Mouse (Mus musculus) kidney, adult 2 months (tissue): Measurements from ENCODE around the gene Magi1. TPM values are rescaled to one million over a fixed set of nuclear protein-coding genes. Genes with fewer than 3 reads are reported as not detected.

Experiments
- DNase-seq: peaks from one replicate; pipeline ENCODE4 v3.0.0; 2021
- H3K27ac ChIP-seq: fragments of 200-500 bp; 2 replicates; pipeline ENCODE4 v1.5.1; 2012; ENCODE audit warnings: low read depth, low read length, control low read depth, inconsistent platforms; ENCODE audit not compliant: insufficient read depth
- H3K27me3 ChIP-seq: fragments of 200-500 bp; replicated peaks from 2 replicates; pipeline ENCODE4 v1.6.1; 2012; ENCODE audit warnings: mild to moderate bottlenecking, moderate library complexity, low read length, inconsistent platforms; ENCODE audit not compliant: control insufficient read depth, insufficient read depth
- H3K36me3 ChIP-seq: fragments of 200-500 bp; 2 replicates; pipeline ENCODE4 v1.6.1; 2012; ENCODE audit warnings: mild to moderate bottlenecking, moderate library complexity, low read length, inconsistent platforms; ENCODE audit not compliant: control insufficient read depth, insufficient read depth
- H3K4me1 ChIP-seq: fragments of 200-500 bp; 2 replicates; pipeline ENCODE4 v1.6.1; 2011; ENCODE audit warnings: low read length; ENCODE audit not compliant: control insufficient read depth, insufficient read depth
- H3K4me3 ChIP-seq: fragments of 200-500 bp; 2 replicates; pipeline ENCODE4 v1.5.1; 2011; ENCODE audit warnings: mild to moderate bottlenecking, low read depth, low read length, control low read depth; ENCODE audit not compliant: insufficient read depth
- CTCF ChIP-seq: fragments of 200-500 bp; conservative IDR thresholded peaks from 2 replicates; pipeline ENCODE4 v1.5.1; 2011; ENCODE audit warnings: low read depth, mild to moderate bottlenecking, control low read depth, low read length, moderate library complexity, mixed read lengths; ENCODE audit not compliant: insufficient read depth, insufficient read length
- POLR2A ChIP-seq: fragments of 200-500 bp; IDR thresholded peaks from one replicate; pipeline ENCODE4 v1.6.1; 2011; ENCODE audit warnings: low read depth, low read length, control low read depth
- WGBS: fragments of 180-500 bp; shearing (Covaris S2); methylation state at CpG from one replicate; pipeline ENCODE4 v1.1.7; 2018; 5-methylcytosine and 5-hydroxymethylcytosine counted together
- polyA plus RNA-seq: library from polyadenylated mRNA; depleted of rRNA; stranded (reverse); fragments of >200 nt; gene quantifications from 2 replicates; pipeline ENCODE4 v1.2.3, GENCODE M21; 2012

Gene Magi1
- polyA plus RNA-seq, 1 experiment = 6.1 TPM

DNA sequence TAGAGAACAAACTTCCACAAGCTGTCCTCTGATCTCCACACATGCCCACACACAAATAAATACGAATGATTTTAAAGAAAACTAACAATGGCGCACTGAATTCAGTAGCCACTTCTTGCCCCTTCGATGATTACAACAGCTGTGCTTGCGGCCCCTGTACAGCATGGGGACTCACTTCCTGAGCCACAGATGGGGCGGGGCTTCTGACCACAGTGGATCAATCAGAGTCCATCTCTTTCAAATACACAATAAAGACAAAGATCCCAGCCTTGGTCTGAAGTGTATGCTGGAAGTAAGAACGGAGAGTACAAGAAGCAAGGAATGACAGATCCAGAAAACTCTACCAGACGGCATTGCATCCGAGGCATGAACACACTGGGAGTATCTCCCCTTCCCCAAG is 120.8 kb downstream of the Magi1 start:
- Histone ChIP-seq H3K36me3 (no peaks in the 10 kb centered on the region), H3K27me3 (no peaks in the 10 kb centered on the region), H3K4me3 (no peak overlapping the region), H3K27ac (no peak overlapping the region), H3K4me1 (peaks cover 7% of the 10 kb centered on the region)
- WGBS = 71% methylated on average over 8 of the region's 8 CpGs
- TF ChIP-seq CTCF = no peak
- TF ChIP-seq POLR2A = no peak
- no peak for DNase-seq

DNA sequence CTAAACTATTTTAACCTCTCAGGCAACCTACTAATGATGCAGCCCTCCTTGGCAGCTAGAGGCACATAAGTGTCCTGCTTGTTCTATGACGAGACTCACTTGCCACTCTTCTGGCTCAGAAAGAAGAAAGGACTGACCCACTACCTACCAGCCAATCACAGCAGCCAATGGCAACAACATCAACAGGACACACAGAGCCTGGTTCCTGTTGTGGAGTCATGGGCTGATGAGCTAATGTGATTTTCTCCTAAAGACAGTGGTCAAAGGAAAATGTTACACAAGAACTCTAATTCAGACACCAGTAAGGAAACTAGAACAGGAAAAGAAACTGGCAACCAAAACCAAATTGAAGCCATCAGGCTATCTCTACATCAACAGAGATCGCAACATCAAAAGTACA is 124.5 kb downstream of the Magi1 start:
- peaks cover 7% of the 10 kb centered on the region; the same call in 1 of the 2 replicates for H3K4me1 ChIP-seq
- DNase-seq = no peak
- H3K4me3 ChIP-seq = no peak overlapping the region
- H3K36me3 ChIP-seq = no peaks in the 10 kb centered on the region
- 75% methylated on average over 2 of the region's 2 CpGs for WGBS
- TF ChIP-seq POLR2A (no peak), CTCF (no peak)
- no peak overlapping the region for H3K27ac ChIP-seq
- H3K27me3 ChIP-seq = no peaks in the 10 kb centered on the region

DNA sequence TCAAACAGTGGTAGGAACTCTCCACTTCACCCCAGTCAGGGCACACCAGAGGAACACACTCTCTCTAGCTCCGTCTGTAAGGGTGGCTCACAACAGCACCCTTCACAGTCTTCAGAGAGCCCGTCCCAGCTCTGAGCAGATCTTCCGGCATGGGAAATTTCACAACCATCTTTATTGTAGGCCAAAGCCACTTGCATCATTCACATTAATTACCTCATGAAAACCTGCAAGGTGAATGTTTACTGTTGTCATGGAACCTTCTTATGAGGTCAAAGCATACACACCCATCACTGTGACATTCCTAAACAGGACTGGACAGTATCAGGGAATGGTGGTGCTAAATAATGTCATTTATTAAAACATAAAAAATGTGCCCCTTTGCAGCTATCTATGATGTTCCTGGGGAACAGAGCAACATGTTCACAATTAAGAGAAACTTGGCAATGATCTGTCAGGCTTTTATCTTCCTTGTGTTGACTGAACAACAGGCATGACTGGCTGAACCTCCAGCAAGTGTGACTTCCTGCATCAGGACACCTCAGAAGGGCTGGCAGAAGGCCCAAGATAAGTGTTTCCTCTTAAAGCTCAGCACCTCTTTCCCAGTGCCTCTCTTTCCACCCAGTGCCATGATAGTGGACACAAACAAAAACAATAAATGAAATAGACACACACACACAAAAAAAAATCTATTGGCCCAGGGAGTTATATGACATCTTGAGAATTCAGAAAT is 125.4 kb downstream of the Magi1 start:
- Histone ChIP-seq H3K36me3 (no peaks in the 10 kb centered on the region), H3K27me3 (no peaks in the 10 kb centered on the region), H3K27ac (no peak overlapping the region), H3K4me1 (peaks cover 7% of the 10 kb centered on the region; the same call in 1 of the 2 replicates), H3K4me3 (no peak overlapping the region)
- WGBS = 91% methylated on average over 3 of the region's 3 CpGs
- TF ChIP-seq POLR2A = no peak
- TF ChIP-seq CTCF = no peak
- DNase-seq = peak; percentile 35

DNA sequence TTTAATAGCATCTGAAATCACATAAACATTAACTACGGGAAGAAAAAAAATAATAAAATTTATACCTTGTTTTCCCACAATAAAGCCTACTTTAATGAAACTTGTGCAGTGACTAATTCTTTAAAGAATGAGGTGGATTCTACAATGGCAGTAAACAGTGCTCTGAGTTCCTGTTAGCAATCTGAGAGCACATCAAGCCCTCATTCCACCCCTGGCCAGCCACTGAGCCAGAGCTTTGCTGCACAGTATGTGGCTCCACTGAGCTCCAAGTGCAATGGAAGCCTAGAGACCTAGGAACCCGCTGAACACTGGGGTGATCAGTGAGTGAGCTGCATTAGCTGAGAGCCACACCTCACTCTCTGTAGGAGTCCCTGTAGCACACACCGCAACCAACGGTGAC is 127.7 kb downstream of the Magi1 start:
- no peak for TF ChIP-seq CTCF
- TF ChIP-seq POLR2A = no peak
- Histone ChIP-seq H3K27ac (no peak overlapping the region), H3K4me3 (no peak overlapping the region), H3K27me3 (no peaks in the 10 kb centered on the region), H3K4me1 (peaks cover 7% of the 10 kb centered on the region; the same call in 1 of the 2 replicates), H3K36me3 (no peaks in the 10 kb centered on the region)
- no peak for DNase-seq
- 71% methylated on average over 4 of the region's 4 CpGs for WGBS

DNA sequence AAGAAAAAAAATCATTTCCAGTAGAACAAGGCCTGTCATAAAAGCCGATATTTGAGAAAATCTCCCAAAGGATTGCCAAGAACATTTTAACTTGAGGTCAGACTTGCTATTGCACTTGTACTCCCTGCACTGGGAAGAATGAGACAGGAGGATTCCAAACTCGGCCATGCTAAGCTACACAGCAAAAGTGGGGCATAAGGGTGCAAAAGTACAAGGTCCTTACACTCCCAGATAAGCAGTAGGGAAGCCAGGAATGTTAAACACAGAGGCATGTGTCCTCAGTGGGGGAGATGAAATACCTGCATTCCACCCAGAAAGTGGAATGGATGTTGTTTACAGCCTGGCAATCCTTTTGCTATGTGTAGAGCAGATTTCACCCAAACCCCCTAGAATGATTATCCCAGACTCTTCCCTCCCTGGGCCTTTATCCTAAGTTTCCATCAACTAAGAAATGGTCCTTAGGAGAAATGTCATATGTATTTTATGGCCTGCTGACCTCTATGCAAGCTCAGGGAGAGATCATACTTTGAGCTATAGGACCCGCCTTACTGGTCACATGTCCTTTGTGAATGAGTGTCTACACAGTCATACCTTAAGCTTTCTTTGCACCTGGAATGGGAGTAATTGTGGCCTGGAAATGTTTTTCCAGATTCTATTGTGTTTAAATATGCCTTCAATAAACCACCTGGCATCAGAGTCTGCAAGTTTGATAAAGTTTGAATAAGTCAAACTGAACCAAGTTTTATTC is 128.7 kb downstream of the Magi1 start:
- TF ChIP-seq CTCF = no peak
- TF ChIP-seq POLR2A = no peak
- no peak overlapping the region for H3K4me3 ChIP-seq
- 51% methylated on average over 3 of the region's 3 CpGs for WGBS
- H3K27ac ChIP-seq = no peak overlapping the region
- no peaks in the 10 kb centered on the region for H3K36me3 ChIP-seq
- DNase-seq = peak; percentile 24
- peaks cover 7% of the 10 kb centered on the region; the same call in 1 of the 2 replicates for H3K4me1 ChIP-seq
- no peaks in the 10 kb centered on the region for H3K27me3 ChIP-seq

DNA sequence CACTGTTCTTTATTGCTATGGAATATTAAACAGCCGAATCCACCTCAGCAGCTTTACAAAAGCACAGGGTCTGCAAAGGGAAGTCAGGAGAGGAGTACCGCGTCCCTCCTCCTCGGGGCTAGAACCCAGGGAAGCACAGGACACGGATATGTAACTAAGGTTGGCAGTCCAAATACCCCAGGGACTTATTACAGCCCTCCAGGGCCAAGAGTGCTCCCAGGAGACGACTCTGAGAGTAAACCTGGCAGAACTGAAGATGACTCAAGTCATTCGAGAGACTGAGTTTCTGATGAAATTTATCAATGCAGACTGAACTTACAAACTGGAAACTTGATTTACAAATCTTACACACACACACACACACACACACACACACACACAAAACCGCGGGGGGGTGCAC is 130.8 kb downstream of the Magi1 start:
- Histone ChIP-seq H3K4me3 (no peak overlapping the region), H3K4me1 (peaks cover 4% of the 10 kb centered on the region; the same call in 1 of the 2 replicates), H3K36me3 (no peaks in the 10 kb centered on the region), H3K27ac (no peak overlapping the region), H3K27me3 (no peaks in the 10 kb centered on the region)
- TF ChIP-seq POLR2A = no peak
- TF ChIP-seq CTCF = no peak
- WGBS = 84% methylated on average over 9 of the region's 9 CpGs
- no peak for DNase-seq

DNA sequence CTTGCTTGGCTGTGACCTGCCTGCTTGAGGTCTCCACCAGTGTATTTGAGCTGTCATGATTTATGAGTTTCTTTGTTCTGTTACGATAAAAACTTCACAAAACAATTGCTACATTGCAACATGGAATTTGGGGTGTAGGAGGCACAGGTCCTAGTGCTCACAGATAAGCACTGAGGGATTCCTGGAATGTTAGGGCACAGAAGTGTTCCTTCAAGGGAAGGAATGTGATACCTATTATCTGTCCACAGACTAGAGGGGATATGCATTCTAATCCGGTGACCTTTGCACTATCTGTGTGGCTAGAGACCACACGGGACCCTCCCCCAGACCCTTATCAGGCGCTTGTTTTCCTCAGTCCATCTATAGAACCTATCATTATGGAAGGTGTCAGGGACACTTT is 132.8 kb downstream of the Magi1 start:
- DNase-seq = no peak
- no peaks in the 10 kb centered on the region for H3K27me3 ChIP-seq
- 51% methylated on average over 4 of the region's 4 CpGs for WGBS
- peaks cover 5% of the 10 kb centered on the region; the same call in 1 of the 2 replicates for H3K4me1 ChIP-seq
- H3K27ac ChIP-seq = no peak overlapping the region
- H3K36me3 ChIP-seq = no peaks in the 10 kb centered on the region
- H3K4me3 ChIP-seq = no peak overlapping the region
- no peak for TF ChIP-seq CTCF
- no peak for TF ChIP-seq POLR2A
